Mouse (Mus musculus) MEL (cell line): Measurements from ENCODE around the gene Zfp281. TPM values are rescaled to one million over a fixed set of nuclear protein-coding genes. Genes with fewer than 3 reads are reported as not detected.

ENCODE experiments used
- polyA plus RNA-seq, 2 experiments: library from polyadenylated mRNA; stranded (reverse) in 1 of 2; unstranded in 1 of 2; fragments of >175 nt in 1 of 2; fragments of >200 nt in 1 of 2; gene quantifications; 2 replicates each; pipeline versions ENCODE4 v1.2.1 to v1.2.4; 2012; ENCODE audit warnings: low replicate concordance in 2 of 2, low read depth in 1 of 2; ENCODE audit not compliant: insufficient read length in 2 of 2, insufficient read depth in 1 of 2, missing spikeins in 1 of 2
- total RNA-seq: library from RNA; depleted of rRNA; stranded (reverse); fragments of 300-350 nt; gene quantifications from 2 replicates; pipeline ENCODE4 v1.2.3, GENCODE M21; 2012; rRNA removed

Gene Zfp281
- total and polyA plus RNA-seq, 3 experiments: 10.5 to 12.4 TPM; not detected in 1

Other genes starting within 250 kb of the Zfp281 start
- 6.0 and 6.1 TPM in 2 replicates for gene Ddx59, start 209.6 kb upstream of the Zfp281 start, total RNA-seq
- gene Ddx59, start 209.6 kb upstream of the Zfp281 start, polyA plus RNA-seq: 1 to 10 TPM in 1 of 2 experiments, not detected in 1; 6.9 TPM
- gene Kif14, start 158.6 kb upstream of the Zfp281 start, total RNA-seq: 6.5 and 9.5 TPM in 2 replicates
- 10 to 100 TPM in 1 of 2 experiments, not detected in 1; 15.8 TPM for gene Kif14, start 158.6 kb upstream of the Zfp281 start, polyA plus RNA-seq